Mouse (Mus musculus) liver, adult 2 months (tissue): ENCODE measurements around the gene Elmo3. TPM values are rescaled to one million over a fixed set of nuclear protein-coding genes. Genes with fewer than 3 reads are reported as not detected.

Experiments
- DNase-seq: peaks from one replicate; pipeline ENCODE4 v3.0.0-alpha.2; 2011; ENCODE audit warnings: low read depth, low spot score; ENCODE audit errors: extremely low read depth
- H3K27ac ChIP-seq: fragments of 200-500 bp; replicated peaks from 2 replicates; pipeline ENCODE4 v1.5.1; 2012; ENCODE audit warnings: low read depth, mild to moderate bottlenecking, control low read depth, inconsistent platforms, low read length; ENCODE audit not compliant: insufficient read depth
- H3K27me3 ChIP-seq: fragments of 200-500 bp; 2 replicates; pipeline ENCODE4 v1.6.1; 2012; ENCODE audit warnings: mild to moderate bottlenecking, moderate library complexity, low read length, inconsistent platforms; ENCODE audit not compliant: control insufficient read depth, insufficient read depth
- H3K36me3 ChIP-seq: fragments of 200-500 bp; 2 replicates; pipeline ENCODE4 v1.6.1; 2012; ENCODE audit warnings: low read length, inconsistent platforms; ENCODE audit not compliant: control insufficient read depth, insufficient read depth
- H3K4me1 ChIP-seq: fragments of 200-500 bp; 2 replicates; pipeline ENCODE4 v1.6.1; 2011; ENCODE audit warnings: low read length; ENCODE audit not compliant: control insufficient read depth, insufficient read depth
- H3K4me3 ChIP-seq: fragments of 200-500 bp; 2 replicates; pipeline ENCODE4 v1.5.1; 2011; ENCODE audit warnings: low read depth, mild to moderate bottlenecking, control low read depth, low read length, moderate library complexity; ENCODE audit not compliant: insufficient read depth
- H3K79me2 ChIP-seq: fragments of 200-500 bp; 2 replicates; pipeline ENCODE4 v1.6.1; 2012; ENCODE audit warnings: inconsistent platforms, mild to moderate bottlenecking, low read length, moderate library complexity; ENCODE audit not compliant: control insufficient read depth, insufficient read depth
- H3K9ac ChIP-seq: fragments of 200-500 bp; 2 replicates; pipeline ENCODE4 v1.6.1; 2012; ENCODE audit warnings: low read depth, mild to moderate bottlenecking, control low read depth, inconsistent platforms, low read length
- CTCF ChIP-seq: fragments of 200-500 bp; IDR thresholded peaks from 2 replicates; pipeline ENCODE4 v1.5.1; 2011; ENCODE audit warnings: low read depth, low read length, control low read depth
- POLR2A ChIP-seq: fragments of 200-500 bp; IDR thresholded peaks from 2 replicates; pipeline ENCODE4 v1.6.1; 2011; ENCODE audit warnings: low read length, control low read depth; ENCODE audit not compliant: insufficient read depth; ENCODE audit errors: extremely low read depth
- WGBS: fragments of 180-500 bp; shearing (Covaris S2); methylation state at CpG from one replicate; pipeline ENCODE4 v1.1.7; 2018; 5-methylcytosine and 5-hydroxymethylcytosine counted together
- polyA plus RNA-seq: library from polyadenylated mRNA; depleted of rRNA; stranded (reverse); fragments of >200 nt; gene quantifications from 2 replicates; pipeline ENCODE4 v1.2.3, GENCODE M21; 2012; rRNA removed
- total RNA-seq: library from RNA; depleted of rRNA; stranded (reverse); fragments of >200 nt; gene quantifications from 2 replicates; pipeline ENCODE4 v1.2.3, GENCODE M21; 2014; rRNA removed

Gene Elmo3
- total and polyA plus RNA-seq, 2 experiments: 16.8 to 33.4 TPM

DNA sequence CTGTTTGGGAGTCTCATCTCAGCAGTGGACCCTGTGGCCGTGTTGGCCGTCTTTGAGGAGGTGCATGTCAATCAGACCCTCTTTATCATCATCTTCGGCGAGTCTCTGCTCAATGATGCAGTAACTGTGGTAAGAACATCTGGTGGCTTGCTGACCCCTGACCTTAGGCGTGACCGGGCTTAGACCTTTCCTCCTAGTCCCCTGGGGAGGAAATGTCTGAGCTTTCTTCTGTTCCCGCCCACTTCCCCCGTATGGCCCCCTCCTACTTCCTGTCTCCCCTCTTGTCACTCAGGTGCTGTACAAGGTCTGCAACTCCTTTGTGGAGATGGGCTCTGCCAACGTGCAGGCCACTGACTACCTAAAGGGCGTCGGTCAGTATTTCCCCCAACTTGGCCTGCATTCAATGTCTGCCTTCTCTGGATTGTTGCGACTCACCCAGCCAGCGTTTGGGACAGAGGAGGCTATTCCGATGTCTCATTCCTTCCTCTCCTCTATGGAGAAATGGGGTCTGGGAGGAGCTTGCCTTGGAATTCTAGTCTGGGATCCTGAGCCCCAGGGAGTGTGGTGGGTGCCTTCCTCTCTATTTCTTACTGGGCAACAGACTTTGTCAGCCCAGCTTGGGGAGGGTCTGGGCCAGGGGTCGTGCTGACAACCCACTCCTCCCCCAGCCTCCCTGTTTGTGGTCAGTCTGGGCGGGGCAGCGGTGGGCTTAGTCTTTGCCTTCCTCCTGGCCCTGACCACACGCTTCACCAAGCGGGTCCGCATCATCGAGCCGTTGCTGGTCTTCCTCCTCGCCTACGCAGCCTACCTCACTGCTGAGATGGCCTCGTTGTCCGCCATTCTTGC, 50.0 kb downstream of the Elmo3 start:
- no peaks in the 10 kb centered on the region for H3K79me2 ChIP-seq
- H3K4me1 ChIP-seq: no peaks in the 10 kb centered on the region
- H3K36me3 ChIP-seq: no peaks in the 10 kb centered on the region
- WGBS: 78% methylated on average over 26 of the region's 26 CpGs
- no peak overlapping the region for H3K9ac ChIP-seq
- H3K27me3 ChIP-seq: no peaks in the 10 kb centered on the region
- H3K4me3 ChIP-seq: no peak overlapping the region
- TF ChIP-seq CTCF: no peak
- no peak for TF ChIP-seq POLR2A
- no peak for DNase-seq
- H3K27ac ChIP-seq: no peak overlapping the region

DNA sequence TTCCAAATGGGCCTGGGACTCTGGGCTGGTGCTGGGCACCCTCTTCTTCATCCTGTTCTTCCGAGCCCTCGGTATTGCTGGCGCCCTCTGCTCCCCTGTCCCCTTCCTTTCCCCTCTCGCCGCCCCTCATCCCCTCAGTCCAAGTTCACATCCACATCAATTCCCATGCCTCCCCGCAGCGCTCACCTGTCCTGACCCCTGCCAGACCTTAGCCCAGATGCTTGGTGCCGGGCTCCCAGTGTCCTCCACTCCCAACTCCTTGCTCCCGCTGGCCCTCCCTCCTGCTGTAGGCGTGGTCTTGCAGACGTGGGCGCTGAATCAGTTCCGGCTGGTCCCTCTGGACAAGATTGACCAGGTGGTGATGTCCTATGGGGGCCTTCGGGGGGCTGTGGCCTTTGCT, 51.3 kb downstream of the Elmo3 start:
- Histone ChIP-seq H3K27me3 (no peaks in the 10 kb centered on the region), H3K79me2 (no peaks in the 10 kb centered on the region), H3K9ac (no peak overlapping the region), H3K4me3 (no peak overlapping the region), H3K36me3 (no peaks in the 10 kb centered on the region), H3K4me1 (no peaks in the 10 kb centered on the region), H3K27ac (no peak overlapping the region)
- DNase-seq: no peak
- TF ChIP-seq CTCF (no peak), POLR2A (no peak)
- 77% methylated on average over 14 of the region's 14 CpGs for WGBS

DNA sequence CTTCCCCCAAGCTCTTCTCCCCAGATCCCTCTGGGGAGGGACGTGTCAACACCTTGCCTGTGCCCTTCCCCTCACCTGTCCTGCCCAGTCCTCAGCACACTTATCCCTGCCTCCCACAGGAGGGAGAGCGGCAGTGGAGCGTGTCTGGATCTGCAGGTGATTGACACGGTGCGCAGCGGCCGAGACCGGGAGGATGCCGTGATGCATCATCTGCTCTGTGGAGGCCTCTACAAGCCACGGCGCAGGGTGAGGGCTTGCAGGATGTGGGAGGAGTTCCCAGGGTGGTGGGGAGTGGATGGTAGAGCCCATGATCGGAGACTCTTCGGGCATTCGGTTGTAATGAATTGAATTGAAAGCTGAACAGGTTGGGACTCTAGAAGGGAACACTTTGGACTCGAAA, 53.8 kb downstream of the Elmo3 start:
- no peak overlapping the region for H3K9ac ChIP-seq
- no peak overlapping the region for H3K4me3 ChIP-seq
- H3K36me3 ChIP-seq: no peaks in the 10 kb centered on the region
- H3K27ac ChIP-seq: no peak overlapping the region
- no peaks in the 10 kb centered on the region for H3K4me1 ChIP-seq
- DNase-seq: no peak
- no peak for TF ChIP-seq CTCF
- TF ChIP-seq POLR2A: no peak
- no peaks in the 10 kb centered on the region for H3K27me3 ChIP-seq
- H3K79me2 ChIP-seq: no peaks in the 10 kb centered on the region
- WGBS: 69% methylated on average over 15 of the region's 15 CpGs

DNA sequence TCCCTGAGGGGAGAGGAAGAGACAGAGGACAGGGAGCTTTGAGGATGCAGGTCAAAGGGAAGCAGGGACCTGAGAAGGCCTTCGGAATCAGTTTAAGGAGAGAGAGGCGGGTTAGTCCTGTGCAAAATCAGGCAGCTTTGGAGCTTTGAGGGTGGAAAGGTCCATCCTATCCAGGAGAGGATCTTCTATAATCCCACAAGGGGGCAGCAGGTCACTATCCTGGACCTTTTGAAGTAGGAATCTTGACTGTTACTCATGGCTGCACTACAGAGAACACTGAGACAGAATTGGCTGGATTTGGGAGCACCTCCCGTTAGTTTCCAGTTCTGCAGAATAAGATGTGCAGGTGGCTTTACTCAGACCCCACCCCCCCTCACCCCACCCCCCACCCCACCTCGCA, 54.2 kb downstream of the Elmo3 start:
- DNase-seq: no peak
- Histone ChIP-seq H3K27ac (no peak overlapping the region), H3K4me1 (no peaks in the 10 kb centered on the region), H3K27me3 (no peaks in the 10 kb centered on the region), H3K79me2 (no peaks in the 10 kb centered on the region), H3K4me3 (no peak overlapping the region), H3K36me3 (no peaks in the 10 kb centered on the region), H3K9ac (no peak overlapping the region)
- no peak for TF ChIP-seq CTCF
- TF ChIP-seq POLR2A: no peak
- WGBS: 49% methylated on average over 4 of the region's 4 CpGs

Other genes with a start within 250 kb of the Elmo3 start
- gene Ces3b, start 221.8 kb upstream of the Elmo3 start, total RNA-seq: 271 and 504 TPM in 2 replicates
- 213 and 453 TPM in 2 replicates for gene Ces3b, start 221.8 kb upstream of the Elmo3 start, polyA plus RNA-seq
- 0.13 and 0.55 TPM in 2 replicates for gene Ces4a, start 173.8 kb upstream of the Elmo3 start, total RNA-seq
- 0.09 and 0.93 TPM in 2 replicates for gene Ces4a, start 173.8 kb upstream of the Elmo3 start, polyA plus RNA-seq
- 13.2 and 15.7 TPM in 2 replicates for gene Cbfb, start 134.9 kb upstream of the Elmo3 start, total RNA-seq
- 1.8 and 2.8 TPM in 2 replicates for gene Cbfb, start 134.9 kb upstream of the Elmo3 start, polyA plus RNA-seq
- 67.3 and 67.5 TPM in 2 replicates for gene D230025D16Rik, start 80.5 kb upstream of the Elmo3 start, total RNA-seq
- gene D230025D16Rik, start 80.5 kb upstream of the Elmo3 start, polyA plus RNA-seq: 39.0 and 54.9 TPM in 2 replicates
- gene B3gnt9, start 50.4 kb upstream of the Elmo3 start, total RNA-seq: 0.74 and 0.87 TPM in 2 replicates
- gene B3gnt9, start 50.4 kb upstream of the Elmo3 start, polyA plus RNA-seq: 1.2 and 1.4 TPM in 2 replicates
- gene Tradd, start 41.0 kb upstream of the Elmo3 start, total RNA-seq: 11.8 and 12.3 TPM in 2 replicates
- gene Tradd, start 41.0 kb upstream of the Elmo3 start, polyA plus RNA-seq: 16.1 and 18.6 TPM in 2 replicates
- gene Fbxl8, start 41.0 kb upstream of the Elmo3 start, total RNA-seq: 1.9 and 3.4 TPM in 2 replicates
- 6.7 and 7.3 TPM in 2 replicates for gene Fbxl8, start 41.0 kb upstream of the Elmo3 start, polyA plus RNA-seq
- gene Hsf4, start 35.8 kb upstream of the Elmo3 start, total RNA-seq: 4.4 and 4.8 TPM in 2 replicates
- gene Hsf4, start 35.8 kb upstream of the Elmo3 start, polyA plus RNA-seq: 9.4 and 11.0 TPM in 2 replicates
- gene Nol3, start 29.5 kb upstream of the Elmo3 start, total RNA-seq: 0.27 and 0.37 TPM in 2 replicates
- gene Nol3, start 29.5 kb upstream of the Elmo3 start, polyA plus RNA-seq: 0.40 and 0.43 TPM in 2 replicates
- gene 4931428F04Rik, start 15.7 kb upstream of the Elmo3 start, total RNA-seq: 0.46 and 1.0 TPM in 2 replicates
- gene 4931428F04Rik, start 15.7 kb upstream of the Elmo3 start, polyA plus RNA-seq: 0.92 and 1.7 TPM in 2 replicates
- 3.6 TPM in 2 replicates for gene Exoc3l, start 9.5 kb upstream of the Elmo3 start, total RNA-seq
- gene Exoc3l, start 9.5 kb upstream of the Elmo3 start, polyA plus RNA-seq: 4.6 and 9.3 TPM in 2 replicates
- gene E2f4, start 7.9 kb upstream of the Elmo3 start, total RNA-seq: 4.4 and 7.2 TPM in 2 replicates
- gene E2f4, start 7.9 kb upstream of the Elmo3 start, polyA plus RNA-seq: 41.7 and 59.0 TPM in 2 replicates
- gene Lrrc29, start 20.7 kb downstream of the Elmo3 start, total RNA-seq: 3.0 and 3.2 TPM in 2 replicates
- 7.9 and 12.9 TPM in 2 replicates for gene Lrrc29, start 20.7 kb downstream of the Elmo3 start, polyA plus RNA-seq
- gene Tmem208, start 20.8 kb downstream of the Elmo3 start, total RNA-seq: 97.9 and 104 TPM in 2 replicates
- 87.5 and 90.9 TPM in 2 replicates for gene Tmem208, start 20.8 kb downstream of the Elmo3 start, polyA plus RNA-seq
- 1.7 and 1.9 TPM in 2 replicates for gene Fhod1, start 42.4 kb downstream of the Elmo3 start, total RNA-seq
- 3.2 and 7.8 TPM in 2 replicates for gene Fhod1, start 42.4 kb downstream of the Elmo3 start, polyA plus RNA-seq
- gene Slc9a5, start 43.2 kb downstream of the Elmo3 start, total RNA-seq: under 0.01 and 0.20 TPM in 2 replicates
- gene Slc9a5, start 43.2 kb downstream of the Elmo3 start, polyA plus RNA-seq: 0.15 and 0.53 TPM in 2 replicates
- gene Plekhg4, start 67.7 kb downstream of the Elmo3 start, total RNA-seq: under 0.01 and 0.13 TPM in 2 replicates
- 0.09 TPM in 1 of 2 replicates, not detected in the other for gene Plekhg4, start 67.7 kb downstream of the Elmo3 start, polyA plus RNA-seq
- not detected in 2 replicates for gene Kctd19, start 107.9 kb downstream of the Elmo3 start, total RNA-seq
- gene Kctd19, start 107.9 kb downstream of the Elmo3 start, polyA plus RNA-seq: not detected in 2 replicates
- gene Lrrc36, start 108.0 kb downstream of the Elmo3 start, total RNA-seq: not detected in 2 replicates
- not detected in 2 replicates for gene Lrrc36, start 108.0 kb downstream of the Elmo3 start, polyA plus RNA-seq
- gene Tppp3, start 165.9 kb downstream of the Elmo3 start, total RNA-seq: 0.47 and 0.65 TPM in 2 replicates
- 0.51 and 0.80 TPM in 2 replicates for gene Tppp3, start 165.9 kb downstream of the Elmo3 start, polyA plus RNA-seq
- 1.9 and 2.3 TPM in 2 replicates for gene Zdhhc1, start 191.3 kb downstream of the Elmo3 start, total RNA-seq
- gene Zdhhc1, start 191.3 kb downstream of the Elmo3 start, polyA plus RNA-seq: 2.3 and 4.5 TPM in 2 replicates
- not detected in 2 replicates for gene Hsd11b2, start 213.2 kb downstream of the Elmo3 start, total RNA-seq
- 0.09 and 0.12 TPM in 2 replicates for gene Hsd11b2, start 213.2 kb downstream of the Elmo3 start, polyA plus RNA-seq